Mouse (Mus musculus) CD8-positive naive resting alpha-beta T cell, adult 2 months (primary cell): Measurements from ENCODE around the gene Ndufv1.
A peak's percentile ranks its signal among the peaks of the same experiment; 100 is the strongest.

Experiments
- DNase-seq, 2 experiments: peaks; one replicate each; pipeline ENCODE4 v3.0.0; 2022; ENCODE audit warnings: low read depth in 2 of 2, low spot score in 2 of 2

The Ndufv1 gene

GRCm38 (mm10) chr19:4003641-4004040 lies 9.0 kb downstream of the Ndufv1 start:
- DNase-seq: no peak

- no peak for DNase-seq
Observed at GRCm38 (mm10) chr19:4003112-4003511, 9.5 kb downstream of the Ndufv1 start, which contains the start of gene Doc2g. Doc2g (plus strand) TSS chr19:4003313.

DNA sequence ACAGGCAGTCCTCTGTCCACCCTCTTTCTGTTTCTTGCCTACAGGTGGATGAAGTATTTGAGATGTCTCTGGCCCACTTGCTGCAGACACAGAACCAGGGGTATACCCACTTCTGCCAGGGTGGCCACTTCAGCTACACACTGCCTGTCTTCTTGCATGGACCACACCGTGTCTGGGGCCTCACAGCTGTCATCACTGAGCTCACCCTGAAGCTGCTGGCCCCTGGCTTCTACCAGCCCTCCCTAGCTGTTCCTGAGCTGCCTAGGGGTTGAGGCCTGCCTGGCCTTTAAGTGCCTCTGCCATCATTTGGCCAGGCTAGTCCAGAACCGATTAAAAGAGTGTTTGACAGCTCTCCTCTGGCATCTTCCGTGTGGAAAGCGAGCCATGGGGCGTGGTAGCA lies 10.9 kb downstream of the Ndufv1 start:
- no peak for DNase-seq

DNA sequence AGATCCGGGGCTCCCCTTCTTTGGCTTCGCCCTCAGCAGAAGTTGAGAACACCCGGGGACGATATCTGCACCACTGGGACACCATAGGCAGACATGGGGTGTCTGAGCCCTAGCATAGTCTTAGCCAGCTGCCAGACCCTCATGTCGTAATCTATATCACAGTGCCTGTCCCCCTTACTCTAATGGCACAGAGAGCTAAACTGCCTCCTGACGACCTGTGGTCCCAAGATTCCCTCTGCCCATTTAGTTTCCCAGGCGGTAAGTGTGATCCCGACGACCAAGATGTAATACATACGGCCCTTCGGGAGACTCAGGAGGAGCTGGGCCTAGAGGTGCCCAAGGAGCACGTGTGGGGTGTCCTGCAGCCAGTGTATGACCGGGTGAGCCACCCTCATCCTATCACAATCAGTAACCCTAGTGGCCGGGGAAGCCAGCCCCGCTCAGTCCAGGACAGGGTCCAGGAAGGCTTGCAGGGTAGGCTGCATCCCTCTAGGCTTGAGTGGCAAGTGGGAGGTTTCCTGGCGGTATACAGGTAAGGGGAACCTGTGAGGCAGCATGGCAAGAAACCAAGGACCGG lies 11.6 kb downstream of the Ndufv1 start:
- no peak for DNase-seq

GRCm38 (mm10) chr19:4000119-4000900 lies 12.3 kb downstream of the Ndufv1 start, which contains the start of the genes Nudt8 and Gm49405:
Nudt8 (plus strand) TSS chr19:4000580.
Gm49405 (plus strand) TSS chr19:4000626.
- DNase-seq: peak; percentile 93 to 97

GRCm38 (mm10) chr19:3999121-3999730 lies 13.4 kb downstream of the Ndufv1 start:
- no peak for DNase-seq

- DNase-seq: no peak
Observed at GRCm38 (mm10) chr19:3998335-3998734, 14.3 kb downstream of the Ndufv1 start.

- DNase-seq: no peak
Observed at GRCm38 (mm10) chr19:3997231-3997630, 15.4 kb downstream of the Ndufv1 start.

- no peak for DNase-seq
Observed at GRCm38 (mm10) chr19:3996747-3997146, 15.9 kb downstream of the Ndufv1 start.

DNA sequence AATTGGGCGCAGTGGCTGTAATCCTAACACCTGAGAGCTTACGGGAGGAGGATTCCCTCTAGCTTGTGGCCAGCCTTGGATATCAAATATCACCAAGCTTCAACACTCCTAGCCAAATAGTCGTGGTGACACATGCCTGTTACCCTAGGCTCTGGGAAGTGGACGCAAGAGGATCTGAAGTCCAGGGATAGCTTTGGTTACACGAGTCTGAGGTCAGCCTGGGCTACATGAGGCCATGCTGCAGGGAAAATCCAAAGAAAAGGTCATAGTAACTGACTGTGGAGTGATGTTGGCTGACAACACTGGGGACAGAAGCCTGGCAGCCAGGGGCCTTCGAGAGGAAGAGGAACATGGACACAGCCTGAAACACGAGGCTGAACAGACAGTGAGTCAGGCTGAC lies 16.5 kb downstream of the Ndufv1 start:
- DNase-seq: no peak

- DNase-seq: no peak
Observed at GRCm38 (mm10) chr19:3995505-3995904, 17.1 kb downstream of the Ndufv1 start.

DNA sequence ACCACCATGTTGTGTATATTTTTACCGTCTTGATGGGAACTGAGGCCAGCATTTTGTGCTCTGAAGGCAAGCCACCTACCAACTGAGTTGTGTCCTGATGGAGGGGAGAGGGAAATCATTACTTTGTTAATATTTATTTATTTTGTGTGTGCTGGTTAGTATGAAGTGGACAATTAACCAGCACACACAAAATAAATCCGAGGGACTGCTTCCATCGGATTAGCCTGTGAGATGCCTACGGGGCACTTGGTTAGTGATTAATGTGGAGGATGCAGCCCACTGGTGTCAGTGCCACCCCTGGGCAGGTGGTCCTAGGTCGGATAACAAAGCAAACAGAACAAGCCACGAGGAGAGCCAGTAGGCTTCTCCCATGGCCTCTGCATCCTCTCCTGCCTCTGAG lies 17.7 kb downstream of the Ndufv1 start:
- DNase-seq: no peak

DNA sequence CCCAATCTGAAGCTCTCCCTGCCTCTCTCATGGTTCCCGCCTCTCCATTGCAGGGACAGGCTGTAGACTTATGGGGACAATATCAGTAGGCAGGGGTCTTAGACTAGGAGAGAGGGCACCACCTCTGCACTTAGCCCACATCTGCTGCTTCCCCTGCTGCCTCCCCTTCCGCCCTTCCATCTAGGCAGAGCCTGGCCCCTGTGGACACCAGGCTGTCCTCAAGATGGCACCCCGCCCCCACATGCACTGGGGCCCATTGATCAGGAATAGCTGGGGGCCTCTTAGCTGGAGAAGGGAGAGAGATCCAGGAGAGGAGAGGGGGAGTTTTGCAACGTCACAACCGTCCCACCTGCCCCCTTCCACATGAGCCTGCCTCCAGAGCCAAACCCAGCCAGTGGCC lies 20.2 kb downstream of the Ndufv1 start, which contains the start of gene Tbx10:
Tbx10 (plus strand) TSS at position 337 of the 400 bp plus-strand sequence.
- no peak for DNase-seq

DNA sequence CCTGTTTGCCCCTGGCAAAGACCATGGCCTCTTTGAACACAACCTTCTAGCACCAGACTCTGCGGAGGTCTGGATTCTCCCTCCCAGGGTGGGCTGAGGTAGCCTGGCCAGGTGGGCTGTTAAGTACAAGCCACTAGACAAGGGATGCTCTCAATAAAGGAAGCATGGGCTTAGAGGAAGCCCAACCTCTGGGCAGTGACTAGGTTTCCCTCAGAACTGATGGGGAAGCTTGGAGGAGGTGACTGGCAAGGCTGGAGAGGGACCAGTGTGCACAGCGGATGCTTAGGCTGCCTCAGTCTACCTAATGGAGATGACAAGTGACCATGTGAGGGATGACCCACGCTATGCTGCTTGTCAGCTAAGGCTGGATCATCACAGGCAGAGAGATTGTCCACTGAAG lies 20.6 kb downstream of the Ndufv1 start:
- no peak for DNase-seq

DNA sequence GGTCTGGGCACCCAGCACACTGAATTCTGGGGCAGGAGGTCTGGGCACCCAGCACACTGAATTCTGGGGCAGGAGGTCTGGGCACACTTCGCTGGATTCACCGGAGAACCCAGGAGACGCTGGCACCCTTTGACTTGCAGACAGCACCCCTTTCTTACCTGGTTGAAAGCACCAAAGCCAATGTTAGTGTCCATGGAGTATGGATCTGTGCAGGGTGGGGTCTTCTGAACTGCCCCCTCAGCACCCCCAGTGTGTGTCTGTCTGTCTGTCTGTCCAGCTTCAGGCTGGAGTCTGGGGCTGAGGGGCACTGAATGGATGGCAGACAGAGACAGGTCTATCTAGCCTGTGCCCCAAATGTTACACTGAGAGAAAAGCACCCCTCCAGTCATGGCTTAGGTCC lies 21.0 kb downstream of the Ndufv1 start:
- no peak for DNase-seq

DNA sequence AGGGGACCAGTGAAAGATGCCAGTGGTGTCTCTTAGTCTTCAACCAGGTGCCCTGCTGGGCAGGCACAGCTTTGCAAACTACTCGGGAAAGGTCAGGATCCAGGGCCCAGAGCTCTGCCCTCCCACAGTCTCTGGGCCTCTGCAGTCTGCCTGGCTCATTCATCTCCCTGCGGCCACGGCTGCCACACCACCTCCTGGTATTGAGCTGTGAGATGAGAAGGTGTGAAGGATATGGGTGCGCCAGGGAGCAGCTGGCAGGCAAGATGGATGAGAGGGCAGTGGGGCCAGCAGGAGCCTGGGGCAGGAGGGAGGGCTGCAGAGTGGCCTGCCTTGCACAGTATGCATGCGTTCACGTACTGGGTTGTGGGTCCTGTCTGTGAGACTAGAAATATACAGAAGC lies 21.8 kb downstream of the Ndufv1 start:
- DNase-seq: no peak

- DNase-seq: no peak
Observed at GRCm38 (mm10) chr19:3988750-3989149, 23.9 kb downstream of the Ndufv1 start.

- no peak for DNase-seq
Observed at GRCm38 (mm10) chr19:3988066-3988465, 24.5 kb downstream of the Ndufv1 start.

- no peak for DNase-seq
Observed at GRCm38 (mm10) chr19:3986334-3986733, 26.3 kb downstream of the Ndufv1 start, which contains the start of gene Acy3. Acy3 (plus strand) TSS chr19:3986570.

- DNase-seq: no peak
Observed at GRCm38 (mm10) chr19:3985261-3985681, 27.3 kb downstream of the Ndufv1 start.

- no peak for DNase-seq
Observed at GRCm38 (mm10) chr19:3983527-3984200, 28.9 kb downstream of the Ndufv1 start.
